Mouse (Mus musculus): ENCODE data around the gene Nfib. TPM values are rescaled to one million over a fixed set of nuclear protein-coding genes. Genes with fewer than 3 reads are reported as not detected.

Gene Nfib
- polyA plus RNA-seq (2015; fragmentation: Nextera tagmentation; extraction: Ambion mirVana), result 27.6 and 32.3 TPM in 2 replicates

DNA sequence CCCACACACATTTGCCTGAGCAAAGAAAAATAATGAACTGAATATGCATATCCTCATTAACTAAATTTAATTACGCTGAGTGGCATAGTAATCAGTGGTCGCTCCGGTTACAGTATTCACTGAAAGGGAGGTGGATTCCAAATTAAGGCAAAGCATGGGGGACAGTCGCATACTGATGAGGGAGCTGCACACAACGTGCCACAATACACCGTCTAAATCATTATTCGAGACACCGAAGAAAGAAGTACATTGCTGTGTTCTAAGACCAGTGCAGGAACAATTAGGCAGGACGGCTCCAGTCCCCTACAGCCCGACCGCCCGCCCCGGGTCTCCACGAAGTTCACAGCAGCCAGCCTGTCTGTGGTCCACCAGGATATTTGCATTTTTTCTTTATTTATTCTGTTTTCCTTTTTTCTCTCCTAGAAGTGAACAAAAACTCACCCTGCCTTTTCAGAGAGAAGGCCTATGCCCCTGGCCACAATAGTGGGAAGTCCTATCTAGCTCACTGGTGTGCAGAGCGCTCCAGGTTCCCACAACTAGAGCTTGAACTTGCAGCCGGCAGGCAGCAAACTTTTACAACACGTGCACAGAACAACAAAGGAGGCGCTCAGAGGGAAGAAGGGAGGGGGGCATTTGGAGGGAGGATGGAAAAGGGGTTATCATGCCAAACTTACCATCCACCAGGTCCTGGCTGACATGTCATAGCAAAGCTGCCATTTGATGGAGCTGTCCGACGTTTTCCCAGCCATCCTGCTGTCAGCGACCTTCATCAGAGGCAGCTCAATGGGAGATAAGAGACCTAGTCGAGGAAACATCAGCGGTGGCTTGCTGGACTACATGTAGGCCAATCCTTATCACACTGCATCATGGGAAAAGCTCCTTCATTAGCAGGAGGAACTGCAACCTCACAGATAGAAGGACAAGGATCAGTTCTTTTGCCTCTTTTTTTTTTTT lies at the start of gene Nfib:
Gene Nfib, minus strand, starts transcription at position 910 of the 954 bp plus-strand sequence.
- H3K4me1 ChIP-seq (ENCODE audit: control insufficient read depth, insufficient read depth, low read length), result peaks cover 1% of the 10 kb centered on the region; the same call in 1 of the 2 replicates
- H3K9ac ChIP-seq (ENCODE audit: low read depth, low read length), result no peak within 1 kb of the TSS
- no peaks in the 10 kb centered on the region for H3K27me3 ChIP-seq (replicated peaks; ENCODE audit: control insufficient read depth, insufficient read depth, low read length)
- no peak within 1 kb of the TSS for H3K4me2 ChIP-seq (ENCODE audit: low read depth, low read length)
- no peak within 1 kb of the TSS for H3K4me3 ChIP-seq (ENCODE audit: low read length)
- WGBS, result 62% methylated on average over 23 of the region's 23 CpGs
- no peak for ATAC-seq
- H3K9me3 ChIP-seq (ENCODE audit: control insufficient read depth, low read length), result no peaks in the 10 kb centered on the region
- no peaks in the 10 kb centered on the region for H3K36me3 ChIP-seq (ENCODE audit: control insufficient read depth, insufficient read depth, low read length)
- H3K27ac ChIP-seq (ENCODE audit: low read length), result no peak within 1 kb of the TSS

GRCm38 (mm10) chr4:82735764-82736163 lies 30.2 kb upstream of the Nfib start:
- Histone ChIP-seq H3K4me3 (ENCODE audit: low read length) (no peak overlapping the region), H3K4me1 (ENCODE audit: control insufficient read depth, insufficient read depth, low read length) (no peaks in the 10 kb centered on the region), H3K27me3 (replicated peaks; ENCODE audit: control insufficient read depth, insufficient read depth, low read length) (no peaks in the 10 kb centered on the region), H3K36me3 (ENCODE audit: control insufficient read depth, insufficient read depth, low read length) (no peaks in the 10 kb centered on the region), H3K9ac (ENCODE audit: low read depth, low read length) (no peak overlapping the region), H3K27ac (ENCODE audit: low read length) (no peak overlapping the region), H3K4me2 (ENCODE audit: low read depth, low read length) (no peak overlapping the region), H3K9me3 (ENCODE audit: control insufficient read depth, low read length) (no peaks in the 10 kb centered on the region)
- ATAC-seq, result no peak
- 49% methylated on average over 5 of the region's 5 CpGs for WGBS

DNA sequence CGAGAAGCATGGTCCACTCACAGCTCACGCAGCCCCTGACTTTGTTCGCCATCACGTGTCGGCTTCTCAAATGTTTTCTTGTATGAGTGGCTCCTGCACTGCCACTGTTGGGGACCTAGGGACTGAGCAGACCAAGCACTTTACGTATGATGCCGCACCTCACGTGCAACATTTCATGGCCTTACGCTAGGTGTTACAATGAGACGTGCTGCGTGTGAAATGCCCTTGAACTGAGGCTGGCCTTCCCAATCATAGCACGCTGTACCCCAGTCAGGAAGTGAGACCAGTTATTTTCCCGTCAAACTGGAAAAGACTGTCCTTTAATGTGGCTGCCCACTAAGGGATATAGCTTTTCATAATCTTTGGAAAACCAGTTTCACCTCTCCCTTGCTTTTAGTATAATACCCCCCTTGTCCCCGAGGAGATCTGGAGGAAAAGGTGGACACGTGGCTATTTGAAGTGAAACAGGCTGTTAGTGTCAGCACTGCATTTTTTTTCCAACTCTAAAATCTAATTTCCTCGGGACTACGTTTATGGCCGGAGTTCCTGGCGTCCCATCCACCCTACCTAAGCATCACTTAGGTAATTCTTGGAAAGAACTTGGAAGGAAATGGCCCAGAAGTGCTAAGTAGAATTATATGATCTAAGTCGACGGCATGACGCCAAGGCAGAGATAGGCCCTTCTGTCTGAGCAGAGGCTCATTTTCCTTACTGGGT lies 29.4 kb upstream of the Nfib start:
- no peak for ATAC-seq
- H3K4me2 ChIP-seq (ENCODE audit: low read depth, low read length), result no peak overlapping the region
- no peak overlapping the region for H3K27ac ChIP-seq (ENCODE audit: low read length)
- H3K36me3 ChIP-seq (ENCODE audit: control insufficient read depth, insufficient read depth, low read length), result no peaks in the 10 kb centered on the region
- no peak overlapping the region for H3K9ac ChIP-seq (ENCODE audit: low read depth, low read length)
- no peaks in the 10 kb centered on the region for H3K9me3 ChIP-seq (ENCODE audit: control insufficient read depth, low read length)
- no peak overlapping the region for H3K4me3 ChIP-seq (ENCODE audit: low read length)
- H3K27me3 ChIP-seq (replicated peaks; ENCODE audit: control insufficient read depth, insufficient read depth, low read length), result no peaks in the 10 kb centered on the region
- no peaks in the 10 kb centered on the region for H3K4me1 ChIP-seq (ENCODE audit: control insufficient read depth, insufficient read depth, low read length)
- WGBS, result 80% methylated on average over 22 of the region's 22 CpGs

DNA sequence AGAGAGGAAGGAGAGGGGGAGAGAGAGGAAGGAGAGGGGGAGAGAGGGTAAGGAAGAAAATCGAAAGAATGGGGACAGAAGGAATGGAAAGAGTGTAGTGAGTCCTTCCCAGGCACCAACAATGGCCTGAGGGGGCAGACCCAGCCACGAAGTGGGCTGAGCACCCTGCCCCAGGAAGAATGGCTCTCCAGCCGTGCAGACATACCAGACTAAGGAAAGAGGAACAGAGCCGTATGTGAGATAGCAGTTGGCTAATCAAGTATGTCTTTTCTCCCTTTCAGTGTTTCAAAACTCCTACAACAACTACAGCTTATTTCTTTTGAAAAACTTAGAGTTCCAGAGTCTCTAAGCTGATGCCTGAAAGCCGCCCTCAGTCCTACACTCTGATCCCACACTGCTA lies 28.8 kb upstream of the Nfib start:
- H3K27me3 ChIP-seq (replicated peaks; ENCODE audit: control insufficient read depth, insufficient read depth, low read length), result no peaks in the 10 kb centered on the region
- no peaks in the 10 kb centered on the region for H3K36me3 ChIP-seq (ENCODE audit: control insufficient read depth, insufficient read depth, low read length)
- no peak overlapping the region for H3K9ac ChIP-seq (ENCODE audit: low read depth, low read length)
- H3K4me2 ChIP-seq (ENCODE audit: low read depth, low read length), result no peak overlapping the region
- no peak for ATAC-seq
- WGBS, result 64% methylated on average over 5 of the region's 5 CpGs
- H3K4me3 ChIP-seq (ENCODE audit: low read length), result no peak overlapping the region
- H3K27ac ChIP-seq (ENCODE audit: low read length), result no peak overlapping the region
- no peaks in the 10 kb centered on the region for H3K9me3 ChIP-seq (ENCODE audit: control insufficient read depth, low read length)
- no peaks in the 10 kb centered on the region for H3K4me1 ChIP-seq (ENCODE audit: control insufficient read depth, insufficient read depth, low read length)

GRCm38 (mm10) chr4:82733636-82734035 lies 28.1 kb upstream of the Nfib start:
- no peak for ATAC-seq
- H3K27ac ChIP-seq (ENCODE audit: low read length), result no peak overlapping the region
- H3K4me2 ChIP-seq (ENCODE audit: low read depth, low read length), result no peak overlapping the region
- no peaks in the 10 kb centered on the region for H3K4me1 ChIP-seq (ENCODE audit: control insufficient read depth, insufficient read depth, low read length)
- no peaks in the 10 kb centered on the region for H3K9me3 ChIP-seq (ENCODE audit: control insufficient read depth, low read length)
- 91% methylated on average over 3 of the region's 3 CpGs for WGBS
- H3K9ac ChIP-seq (ENCODE audit: low read depth, low read length), result no peak overlapping the region
- no peaks in the 10 kb centered on the region for H3K36me3 ChIP-seq (ENCODE audit: control insufficient read depth, insufficient read depth, low read length)
- H3K4me3 ChIP-seq (ENCODE audit: low read length), result no peak overlapping the region
- H3K27me3 ChIP-seq (replicated peaks; ENCODE audit: control insufficient read depth, insufficient read depth, low read length), result no peaks in the 10 kb centered on the region

DNA sequence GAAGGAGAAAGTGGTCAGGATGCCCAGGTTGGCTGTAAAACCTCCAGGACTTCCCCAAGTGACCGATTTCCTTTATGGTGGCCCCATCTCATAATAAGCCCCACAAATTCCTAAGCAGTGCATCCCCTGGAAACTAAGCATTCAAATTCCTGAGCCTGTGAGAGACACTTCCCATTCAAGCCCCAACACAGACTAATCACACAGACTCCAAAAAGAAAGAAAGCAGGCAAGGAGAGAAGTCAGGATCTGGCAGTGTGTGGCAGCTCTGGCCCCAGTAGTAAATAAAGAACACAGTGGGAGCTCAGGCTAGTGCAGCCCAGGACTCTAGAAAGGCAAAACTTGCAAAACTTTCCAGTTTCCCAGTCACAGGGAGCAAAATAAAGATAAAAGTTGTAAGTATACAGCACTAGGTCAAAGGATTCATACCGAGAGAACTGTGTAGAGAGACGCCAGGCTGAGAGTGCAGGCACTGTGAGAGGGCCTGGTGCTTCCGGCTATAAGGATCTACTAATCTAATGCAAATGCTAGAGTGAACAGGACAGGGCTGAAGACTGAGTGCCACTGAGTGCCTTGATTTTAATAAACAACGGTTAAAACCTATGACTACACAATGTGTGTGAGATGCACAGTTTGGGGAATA lies 24.8 kb upstream of the Nfib start:
- Histone ChIP-seq H3K9me3 (ENCODE audit: control insufficient read depth, low read length) (no peaks in the 10 kb centered on the region), H3K4me1 (ENCODE audit: control insufficient read depth, insufficient read depth, low read length) (no peaks in the 10 kb centered on the region), H3K4me3 (ENCODE audit: low read length) (no peak overlapping the region), H3K9ac (ENCODE audit: low read depth, low read length) (no peak overlapping the region), H3K4me2 (ENCODE audit: low read depth, low read length) (no peak overlapping the region), H3K27ac (ENCODE audit: low read length) (no peak overlapping the region), H3K36me3 (ENCODE audit: control insufficient read depth, insufficient read depth, low read length) (no peaks in the 10 kb centered on the region), H3K27me3 (replicated peaks; ENCODE audit: control insufficient read depth, insufficient read depth, low read length) (no peaks in the 10 kb centered on the region)
- ATAC-seq, result no peak
- 70% methylated on average over 5 of the region's 5 CpGs for WGBS

DNA sequence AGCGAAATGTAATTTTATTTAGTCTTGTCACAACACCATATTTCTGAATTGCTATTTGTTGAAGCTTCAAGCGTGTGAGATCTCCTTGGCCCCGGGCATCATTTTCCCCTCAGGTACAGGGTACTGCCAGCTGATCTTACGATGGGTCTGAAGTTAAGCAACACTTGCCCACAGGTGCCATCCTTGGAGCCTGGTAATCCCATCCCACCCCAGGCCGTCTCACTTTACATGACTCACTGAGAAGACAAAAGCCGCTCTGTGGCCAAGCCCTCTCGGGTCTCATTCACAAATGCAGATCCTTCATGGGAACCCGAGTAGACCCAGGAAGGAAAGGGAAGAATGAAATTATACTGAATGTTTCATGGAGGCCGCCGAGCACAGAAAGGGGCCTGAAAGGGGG lies 18.5 kb upstream of the Nfib start:
- ATAC-seq, result no peak
- H3K4me1 ChIP-seq (ENCODE audit: control insufficient read depth, insufficient read depth, low read length), result no peaks in the 10 kb centered on the region
- H3K27ac ChIP-seq (ENCODE audit: low read length), result no peak overlapping the region
- H3K36me3 ChIP-seq (ENCODE audit: control insufficient read depth, insufficient read depth, low read length), result no peaks in the 10 kb centered on the region
- no peaks in the 10 kb centered on the region for H3K27me3 ChIP-seq (replicated peaks; ENCODE audit: control insufficient read depth, insufficient read depth, low read length)
- WGBS, result 58% methylated on average over 10 of the region's 10 CpGs
- no peak overlapping the region for H3K9ac ChIP-seq (ENCODE audit: low read depth, low read length)
- no peak overlapping the region for H3K4me2 ChIP-seq (ENCODE audit: low read depth, low read length)
- no peaks in the 10 kb centered on the region; the same call in 1 of the 2 replicates for H3K9me3 ChIP-seq (ENCODE audit: control insufficient read depth, low read length)
- H3K4me3 ChIP-seq (ENCODE audit: low read length), result no peak overlapping the region

DNA sequence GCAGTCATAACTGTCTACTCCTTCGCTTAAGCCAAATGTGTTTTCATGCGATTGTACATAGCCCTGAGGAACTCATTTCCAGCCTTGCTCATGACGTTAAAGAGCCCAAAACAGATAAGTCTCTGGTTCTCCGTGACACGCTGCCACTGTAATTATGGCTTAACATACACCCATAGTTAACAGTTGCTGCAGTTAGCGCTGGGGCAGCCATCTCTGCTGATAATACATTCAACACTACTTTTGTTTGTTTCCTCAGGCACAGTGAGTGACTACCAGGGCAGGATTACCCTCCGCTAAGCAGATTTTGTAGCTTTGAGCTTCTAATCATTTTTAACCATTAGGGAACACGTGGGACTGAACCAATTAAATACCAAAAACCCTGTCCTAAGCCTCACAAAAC lies 17.5 kb upstream of the Nfib start:
- Histone ChIP-seq H3K9me3 (ENCODE audit: control insufficient read depth, low read length) (no peaks in the 10 kb centered on the region; the same call in 1 of the 2 replicates), H3K4me3 (ENCODE audit: low read length) (no peak overlapping the region), H3K4me1 (ENCODE audit: control insufficient read depth, insufficient read depth, low read length) (no peaks in the 10 kb centered on the region), H3K36me3 (ENCODE audit: control insufficient read depth, insufficient read depth, low read length) (no peaks in the 10 kb centered on the region), H3K27ac (ENCODE audit: low read length) (no peak overlapping the region), H3K9ac (ENCODE audit: low read depth, low read length) (no peak overlapping the region), H3K27me3 (replicated peaks; ENCODE audit: control insufficient read depth, insufficient read depth, low read length) (no peaks in the 10 kb centered on the region), H3K4me2 (ENCODE audit: low read depth, low read length) (no peak overlapping the region)
- ATAC-seq, result no peak
- 85% methylated on average over 8 of the region's 8 CpGs for WGBS

DNA sequence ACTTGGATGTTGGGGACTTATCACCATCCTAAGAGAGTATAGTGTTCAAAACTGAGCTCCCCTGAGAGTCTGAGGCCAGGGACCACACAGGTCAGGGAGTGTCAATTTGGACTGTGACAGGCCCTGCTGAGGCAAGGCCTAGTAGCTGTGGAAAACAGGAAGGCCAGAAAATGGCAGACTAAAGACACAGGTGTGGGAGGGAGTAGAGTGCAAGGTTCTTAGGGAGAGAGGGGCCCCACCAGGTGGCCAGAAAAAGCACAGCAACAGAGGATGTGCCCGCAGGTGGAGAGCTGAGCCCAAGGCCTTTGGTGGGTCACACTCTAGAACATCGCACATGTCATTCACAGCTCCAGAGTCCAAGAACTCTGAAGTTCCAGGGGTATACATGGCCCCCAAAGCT lies 10.3 kb upstream of the Nfib start:
- no peak overlapping the region for H3K9ac ChIP-seq (ENCODE audit: low read depth, low read length)
- no peaks in the 10 kb centered on the region for H3K27me3 ChIP-seq (replicated peaks; ENCODE audit: control insufficient read depth, insufficient read depth, low read length)
- no peak overlapping the region for H3K27ac ChIP-seq (ENCODE audit: low read length)
- no peak for ATAC-seq
- no peaks in the 10 kb centered on the region for H3K4me1 ChIP-seq (ENCODE audit: control insufficient read depth, insufficient read depth, low read length)
- no peak overlapping the region for H3K4me2 ChIP-seq (ENCODE audit: low read depth, low read length)
- WGBS, result 84% methylated on average over 2 of the region's 2 CpGs
- H3K36me3 ChIP-seq (ENCODE audit: control insufficient read depth, insufficient read depth, low read length), result no peaks in the 10 kb centered on the region
- no peak overlapping the region for H3K4me3 ChIP-seq (ENCODE audit: low read length)
- no peaks in the 10 kb centered on the region; the same call in 1 of the 2 replicates for H3K9me3 ChIP-seq (ENCODE audit: control insufficient read depth, low read length)
